Mouse (Mus musculus) embryo, embryonic 10.5 days (tissue): ENCODE measurements at regions not wholly inside any gene's neighbourhood (a gene's known extent, or its start where the extent isn't known, plus 50 kb on each side); places are given as distances from the start of the nearest gene placed in this dataset.

Experiments used
- DNase-seq: peaks from one replicate; pipeline ENCODE4 v3.0.0-alpha.2; 2015; ENCODE audit warnings: low spot score

DNA sequence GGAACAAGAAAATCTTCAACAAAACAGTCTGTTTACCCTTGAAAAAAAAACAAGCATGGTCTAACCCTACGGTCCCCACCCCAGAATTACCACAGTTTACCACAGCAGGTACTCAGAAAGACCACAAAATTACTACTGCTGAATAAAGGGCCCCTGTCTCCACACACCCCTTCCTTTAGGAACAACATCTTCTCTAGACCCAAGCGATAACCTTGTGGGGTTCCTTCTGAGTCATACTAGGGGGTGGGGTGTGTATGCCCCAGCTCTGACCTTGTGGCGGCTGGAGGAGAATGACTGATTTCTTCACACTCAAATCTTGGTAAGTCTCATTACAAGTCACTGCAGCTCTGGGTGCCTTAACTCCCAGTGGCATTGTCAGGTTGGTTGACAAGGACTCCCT lies 151.8 kb upstream of the Klf3 start:
- DNase-seq = no peak

DNA sequence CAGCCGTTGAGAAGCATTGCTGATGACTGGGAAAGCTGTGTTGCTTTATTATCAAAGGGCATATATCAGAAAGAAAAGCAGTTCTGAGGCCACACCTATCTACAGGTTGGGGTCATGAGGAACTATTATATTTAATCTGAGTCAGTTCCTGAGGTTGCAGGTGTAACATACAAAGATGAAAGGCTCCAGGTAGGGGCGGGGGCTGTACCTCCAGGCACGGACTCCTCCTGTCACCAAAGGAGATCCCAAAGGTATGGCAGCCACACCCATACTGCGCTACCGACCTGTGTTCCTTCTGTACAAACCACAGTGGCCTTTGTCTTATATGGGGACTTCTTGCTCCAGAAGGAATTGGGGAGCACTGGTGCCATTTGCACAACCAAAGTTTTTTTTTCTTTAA lies 149.4 kb upstream of the Klf3 start:
- no peak for DNase-seq

DNA sequence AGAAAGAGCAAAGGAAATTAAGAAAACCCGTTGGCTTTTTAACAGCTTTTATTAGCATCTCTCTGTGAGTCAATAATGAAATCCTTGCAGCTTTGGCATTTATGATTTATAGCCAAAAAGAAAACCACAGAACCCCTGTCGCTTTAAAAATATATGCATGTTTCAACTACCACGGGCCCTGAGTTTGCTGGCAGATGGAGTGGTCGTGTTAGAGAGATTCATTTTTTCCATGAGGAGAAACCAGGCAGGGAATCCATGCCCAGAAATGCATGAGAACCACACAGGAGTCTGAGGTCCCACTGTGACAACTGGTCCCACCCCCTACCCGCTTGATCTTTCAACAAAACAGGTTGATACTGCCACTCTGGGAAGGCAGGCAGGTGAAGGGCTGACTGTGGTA lies 147.9 kb upstream of the Klf3 start:
- no peak for DNase-seq

DNA sequence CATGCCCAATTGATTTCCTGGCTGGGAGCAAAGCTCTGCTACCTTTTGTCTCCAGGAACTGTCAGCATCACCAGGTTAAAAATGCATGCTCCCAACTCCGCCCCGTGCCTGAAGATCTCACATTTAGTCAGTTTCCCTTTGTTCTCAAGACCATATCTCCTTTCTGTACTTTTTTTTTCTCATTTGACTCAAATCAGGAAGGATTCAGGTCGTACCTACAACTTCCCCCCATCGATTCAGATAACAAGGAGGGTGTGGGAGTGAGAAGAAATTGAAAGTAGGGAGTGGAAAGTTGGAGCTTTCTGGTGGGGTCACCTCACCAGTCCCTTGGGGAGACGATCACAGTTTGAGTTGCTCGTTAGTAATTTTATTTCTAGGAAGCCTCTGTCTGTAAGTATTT lies 141.2 kb upstream of the Klf3 start:
- no peak for DNase-seq

DNA sequence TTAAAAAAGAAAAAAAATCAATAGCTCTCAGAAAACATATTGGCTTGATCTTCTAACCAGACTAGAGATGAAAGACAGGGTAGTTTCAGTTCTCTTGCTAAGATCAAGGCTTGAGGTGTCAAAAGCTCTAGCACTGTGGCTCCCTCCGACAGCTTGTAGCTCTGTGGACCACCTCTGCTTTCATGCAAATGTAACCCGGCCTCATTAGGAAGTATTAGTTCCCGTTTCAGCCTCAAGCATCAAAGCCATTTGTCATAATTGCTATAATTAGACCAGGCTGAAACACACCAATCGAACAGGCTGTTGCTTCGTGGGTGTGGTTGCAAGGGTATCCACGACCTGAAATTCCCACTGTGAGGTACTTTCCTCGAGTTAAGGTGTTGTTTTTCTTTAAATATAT lies 140.7 kb upstream of the Klf3 start:
- no peak for DNase-seq

DNA sequence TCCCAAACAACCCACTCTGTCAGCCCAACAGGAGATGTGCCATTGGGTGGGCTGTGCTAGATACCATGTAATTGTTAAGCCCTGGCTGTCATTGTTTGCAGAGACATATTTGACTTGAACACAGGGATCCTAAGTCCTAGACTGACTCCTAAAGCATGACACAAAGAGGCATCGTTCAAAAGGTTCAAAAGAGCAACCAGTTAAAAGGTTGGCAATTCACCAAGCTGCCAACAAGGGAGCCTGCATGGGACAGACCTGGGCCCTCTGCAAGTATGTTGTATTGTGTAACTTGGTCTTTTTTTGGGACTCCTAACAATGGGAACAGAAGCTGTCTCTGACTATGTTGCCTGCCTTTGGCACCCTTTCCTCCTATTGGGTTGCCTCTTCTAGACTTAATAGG lies 139.4 kb upstream of the Klf3 start:
- DNase-seq = no peak

DNA sequence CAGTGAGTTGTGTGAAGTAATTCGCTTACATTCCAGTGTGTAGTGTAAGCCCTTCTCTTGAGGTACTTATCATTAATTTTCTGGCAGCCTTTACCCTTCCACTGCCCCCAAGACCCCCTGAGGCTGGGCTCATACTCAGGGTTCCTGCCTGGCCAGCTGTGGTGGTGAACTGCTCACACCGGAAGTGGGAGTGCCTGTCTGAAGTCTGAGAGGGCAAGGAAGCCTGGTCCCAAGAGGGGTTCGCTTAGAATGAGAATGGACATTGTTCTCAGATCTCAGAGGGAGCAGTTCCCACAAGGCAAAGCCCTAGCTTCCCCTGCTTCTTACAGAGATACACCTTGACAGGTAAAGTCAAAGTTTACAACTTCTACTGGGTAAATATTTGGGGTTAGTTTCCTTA lies 138.1 kb upstream of the Klf3 start:
- no peak for DNase-seq

DNA sequence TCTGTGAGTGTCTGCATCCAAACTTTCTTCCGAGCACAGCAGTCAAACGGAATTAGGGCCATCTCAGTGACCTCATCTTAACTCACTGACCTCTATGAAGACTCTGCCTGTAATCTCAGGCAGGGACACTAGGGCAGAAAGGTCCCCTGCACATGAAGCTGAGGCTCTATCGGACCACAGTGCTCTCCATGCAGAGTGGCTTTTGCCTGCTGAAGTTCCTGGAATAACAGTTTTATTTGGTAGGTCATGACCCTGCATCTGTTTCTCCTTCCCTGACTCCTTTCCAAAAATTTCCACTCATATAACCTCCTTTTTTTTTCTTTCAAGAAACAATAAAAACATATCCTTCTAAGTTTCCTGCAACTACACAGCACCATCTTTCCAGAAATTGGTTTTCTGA lies 136.9 kb upstream of the Klf3 start:
- DNase-seq = no peak

DNA sequence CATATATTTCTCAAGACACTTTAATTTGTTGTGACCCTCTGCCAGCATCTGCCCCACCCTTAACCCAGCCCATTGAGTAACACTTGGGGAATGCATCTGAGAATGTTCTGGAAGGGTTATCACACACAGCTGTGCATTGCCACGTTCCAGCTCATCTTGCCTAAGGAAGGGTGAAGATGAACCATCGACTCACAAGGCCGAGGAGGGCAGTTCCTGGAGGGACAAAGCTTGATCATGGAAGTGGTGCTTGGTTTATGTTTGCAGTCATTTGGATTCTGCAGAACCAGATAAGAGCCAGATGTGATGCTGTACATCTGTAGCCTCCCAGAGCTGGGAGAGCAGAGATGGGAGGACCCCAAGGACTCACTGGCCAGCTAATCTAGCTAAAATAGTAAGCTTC lies 136.1 kb upstream of the Klf3 start:
- DNase-seq = no peak

DNA sequence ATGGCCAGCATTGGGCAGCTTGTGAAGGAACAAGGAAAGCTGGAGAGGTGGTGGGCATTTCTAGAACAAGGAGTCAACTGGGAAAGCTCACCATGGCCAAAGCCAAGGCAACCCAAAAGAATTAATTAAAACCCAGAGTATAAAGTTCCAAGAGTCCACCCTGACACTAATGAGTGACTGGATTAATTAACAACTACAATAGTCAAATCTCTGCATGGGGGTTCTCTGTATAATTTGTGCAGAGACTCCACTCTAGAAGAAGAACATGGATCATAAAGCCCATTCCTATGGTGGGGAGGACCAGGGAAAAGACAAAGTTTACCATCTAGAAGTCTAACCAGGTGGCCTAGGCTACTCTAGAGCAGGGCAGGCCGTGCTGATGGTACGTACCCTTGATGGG lies 129.3 kb upstream of the Klf3 start:
- DNase-seq = no peak

DNA sequence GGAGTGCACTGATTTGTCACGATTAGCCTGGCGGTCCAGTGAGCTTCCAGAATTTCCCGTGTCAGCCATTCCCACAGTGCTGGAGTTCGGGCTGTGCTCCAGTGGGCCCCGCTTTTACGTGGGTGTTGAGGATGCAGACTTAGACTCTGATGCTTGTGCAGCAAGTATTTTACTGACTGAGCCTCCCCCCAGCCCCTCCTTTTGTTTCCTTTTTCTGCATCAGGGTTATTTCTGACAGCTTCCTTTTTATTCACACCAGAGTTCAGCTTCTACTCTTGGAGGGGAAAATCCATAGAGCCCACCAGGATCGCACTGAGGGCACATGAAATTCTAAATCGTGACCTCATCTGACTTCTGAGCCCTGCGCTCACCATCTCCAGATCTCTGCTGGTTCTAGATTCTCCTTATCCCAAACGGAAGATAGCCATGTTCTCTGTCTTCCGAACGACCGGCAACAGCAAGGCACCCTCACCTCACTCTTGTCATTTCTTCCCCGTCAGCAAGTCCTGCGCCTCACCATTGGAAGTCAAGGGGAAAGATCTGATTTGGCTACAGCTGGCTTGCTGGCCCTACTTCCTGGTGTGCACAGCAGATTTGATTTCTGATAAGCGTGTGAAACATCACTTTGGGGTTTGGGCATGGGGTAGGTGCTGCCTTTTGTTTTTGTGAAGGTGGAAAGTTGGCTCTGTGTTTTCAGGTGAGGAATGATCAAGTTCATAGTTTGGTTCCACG lies 126.8 kb upstream of the Klf3 start:
- DNase-seq = no peak

DNA sequence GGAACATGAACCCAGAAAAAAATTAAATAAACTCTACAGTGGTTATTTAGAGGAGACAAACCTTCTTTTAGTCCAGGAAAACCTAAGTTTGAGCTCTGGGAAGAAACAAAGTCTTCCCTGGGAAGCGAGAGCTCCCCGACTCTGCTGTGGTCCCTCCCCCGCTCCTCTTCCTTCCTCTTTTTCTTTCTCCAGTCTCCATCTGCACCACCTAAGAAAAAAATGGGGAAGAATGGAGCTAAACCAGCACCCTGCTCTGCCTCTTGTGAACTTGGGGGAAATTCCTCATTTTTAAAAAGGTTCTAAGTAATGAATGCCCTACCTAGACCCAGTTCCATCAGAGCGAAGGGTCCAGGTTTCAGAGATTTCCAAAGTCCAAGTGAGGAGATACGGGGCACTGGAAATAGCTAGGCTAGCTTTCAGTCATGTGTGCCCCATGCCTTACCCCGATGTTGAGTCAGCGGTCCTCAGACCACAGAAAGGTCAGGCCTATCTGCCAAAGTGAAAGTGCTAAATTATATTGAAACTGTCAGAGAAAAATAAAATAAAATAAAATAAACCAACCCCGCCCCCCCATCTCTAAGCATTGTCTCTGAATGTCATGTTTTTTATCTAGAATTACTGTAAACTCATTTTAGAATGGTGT lies 126.1 kb upstream of the Klf3 start:
- no peak for DNase-seq

DNA sequence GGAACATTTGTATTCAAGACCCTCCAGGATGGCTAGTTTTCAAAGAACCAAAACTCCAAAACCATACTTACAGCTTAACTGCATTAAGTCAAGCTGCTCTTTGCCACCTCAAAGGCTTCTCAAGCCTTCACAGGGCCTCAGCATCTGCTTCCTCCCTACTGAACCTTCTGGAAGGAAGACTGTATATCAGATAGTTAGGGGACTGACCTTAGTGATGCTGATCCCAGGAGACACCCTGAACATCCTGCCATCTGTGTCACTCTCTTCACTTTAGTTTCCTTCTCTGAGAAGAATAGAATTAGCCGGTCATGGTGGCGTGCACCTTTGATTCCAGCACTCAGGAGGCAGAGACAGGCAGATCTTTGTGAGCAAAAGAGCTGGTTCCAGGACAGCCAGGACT lies 124.5 kb upstream of the Klf3 start:
- DNase-seq = no peak

DNA sequence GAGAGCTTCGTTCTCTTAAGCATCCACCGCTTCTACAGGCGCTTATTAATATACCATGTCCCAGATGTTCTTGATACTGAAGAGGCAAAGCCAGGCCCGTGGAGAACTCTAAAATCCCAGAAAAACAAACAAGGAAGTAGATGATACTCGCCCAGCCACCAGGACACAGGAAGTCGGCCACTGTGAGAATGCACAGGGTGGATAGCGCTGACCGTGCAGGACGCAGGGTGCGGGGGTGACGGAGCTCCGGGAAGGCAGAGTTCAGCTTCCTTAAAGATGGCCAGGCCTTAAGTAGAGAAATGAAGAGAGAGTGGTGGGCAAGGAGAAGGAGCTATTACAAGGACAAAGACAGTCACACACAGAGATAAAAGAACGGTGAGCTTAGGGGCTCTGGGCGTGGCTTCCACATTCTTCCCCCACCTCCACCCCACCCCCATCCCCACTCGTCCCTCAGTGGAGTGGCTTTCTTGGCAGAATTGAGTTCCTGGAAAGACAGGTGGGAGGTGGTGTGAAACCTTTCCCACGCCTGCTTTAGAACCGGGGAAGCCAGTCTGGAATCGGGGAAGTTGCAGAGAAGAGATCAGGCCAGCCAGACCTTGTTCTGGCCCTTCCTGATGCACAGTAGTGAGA lies 123.1 kb upstream of the Klf3 start:
- DNase-seq = no peak

DNA sequence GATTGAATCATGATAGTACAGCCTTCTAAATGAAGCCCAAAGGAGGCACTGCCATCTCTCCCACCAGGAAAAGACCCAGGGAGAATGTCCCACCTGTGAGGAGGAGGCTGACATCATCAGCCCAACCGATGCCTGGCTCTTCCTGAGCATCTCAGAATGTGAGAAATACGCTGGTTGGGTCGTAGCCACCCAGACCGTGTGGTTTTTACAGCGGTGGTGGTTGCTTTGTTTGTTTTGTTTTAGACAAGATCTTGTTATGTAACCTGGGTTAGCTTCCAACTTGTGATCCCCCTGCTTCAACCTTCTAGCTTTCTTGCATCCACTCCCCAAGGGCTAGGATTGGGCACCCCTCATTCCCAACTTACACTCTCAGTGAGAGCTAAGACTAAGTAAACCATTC lies 122.0 kb upstream of the Klf3 start:
- DNase-seq = no peak

DNA sequence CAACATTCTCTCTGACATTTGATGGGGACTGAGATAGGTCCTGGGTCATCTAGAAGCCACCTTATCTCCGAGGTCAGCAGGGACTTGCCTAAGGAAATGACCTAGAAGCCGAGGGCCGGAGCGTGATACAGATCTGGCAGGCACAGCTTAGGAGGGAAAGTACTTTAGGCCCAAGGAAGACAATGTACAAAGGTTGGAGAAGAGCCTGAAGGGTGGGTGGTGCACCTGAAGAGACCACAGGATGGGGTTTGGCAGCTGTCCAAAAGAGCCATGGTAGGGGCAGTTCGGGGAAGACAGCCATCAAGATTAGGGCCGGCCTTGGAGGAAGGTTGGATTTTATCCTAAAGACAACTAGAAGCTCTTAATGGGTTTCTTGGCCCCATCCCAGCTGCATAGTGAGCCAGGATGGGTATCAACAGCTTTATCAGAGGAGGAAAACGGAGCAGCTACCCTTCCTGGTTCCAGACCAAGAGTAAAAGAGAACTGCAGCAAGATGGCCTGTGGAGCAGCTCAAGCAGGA lies 120.8 kb upstream of the Klf3 start:
- DNase-seq = no peak

DNA sequence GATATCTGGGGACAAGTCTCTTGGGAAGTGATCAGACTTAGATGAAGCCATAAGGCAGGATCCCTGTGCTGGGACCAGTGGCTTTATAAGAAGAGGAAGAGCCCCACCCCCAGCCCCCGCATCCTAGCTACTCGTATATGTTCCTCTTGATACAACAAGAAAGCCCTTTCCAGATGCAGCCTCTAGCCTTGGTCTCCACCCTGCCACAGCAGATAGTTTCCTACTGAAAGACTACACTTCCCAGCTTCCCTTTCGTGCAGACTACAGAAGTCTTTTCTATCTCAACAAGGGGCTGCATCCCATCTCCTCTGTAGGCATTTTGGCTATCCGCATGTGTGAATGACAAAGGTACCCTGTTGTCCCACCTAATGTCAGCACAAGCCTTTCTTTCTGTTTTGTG lies 119.8 kb upstream of the Klf3 start:
- no peak for DNase-seq

DNA sequence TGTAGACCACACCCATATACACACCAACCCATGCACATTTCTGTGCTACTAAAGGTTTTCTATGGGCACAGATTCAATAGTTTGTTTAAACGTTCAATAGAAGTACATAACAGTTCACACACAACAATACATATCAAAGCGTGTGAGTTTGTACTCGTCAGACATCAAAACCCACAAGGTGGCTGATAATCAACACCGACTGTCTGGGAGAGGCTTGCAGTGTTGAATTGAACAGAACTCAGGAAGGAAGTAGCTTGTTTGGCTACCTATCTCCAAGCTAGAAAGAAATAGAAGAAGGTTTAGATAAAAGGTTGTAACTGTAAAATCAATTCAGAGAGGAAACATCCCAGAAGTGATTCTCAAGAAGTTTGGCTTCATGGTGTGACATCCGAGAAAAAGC lies 118.9 kb upstream of the Klf3 start:
- DNase-seq = no peak

DNA sequence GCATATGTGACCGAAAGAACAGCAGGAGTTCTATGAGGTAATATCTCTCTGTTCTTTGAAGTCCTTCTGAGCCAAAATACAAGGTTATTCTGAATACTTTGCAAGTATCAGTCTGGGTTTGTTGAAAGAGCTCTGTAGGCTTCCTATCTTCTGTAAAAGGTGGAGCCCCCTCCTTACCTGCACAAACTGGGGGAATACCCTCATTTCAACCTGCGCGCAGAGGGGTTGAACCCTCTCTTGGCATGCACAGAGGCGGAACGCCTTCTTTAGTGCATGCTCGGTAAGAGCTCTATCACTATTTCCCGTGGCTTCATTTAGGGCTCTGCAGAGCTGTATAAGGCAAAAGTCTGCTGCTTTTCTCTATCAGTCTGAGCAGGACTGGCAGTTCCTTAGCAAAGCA lies 113.0 kb upstream of the Klf3 start:
- no peak for DNase-seq

DNA sequence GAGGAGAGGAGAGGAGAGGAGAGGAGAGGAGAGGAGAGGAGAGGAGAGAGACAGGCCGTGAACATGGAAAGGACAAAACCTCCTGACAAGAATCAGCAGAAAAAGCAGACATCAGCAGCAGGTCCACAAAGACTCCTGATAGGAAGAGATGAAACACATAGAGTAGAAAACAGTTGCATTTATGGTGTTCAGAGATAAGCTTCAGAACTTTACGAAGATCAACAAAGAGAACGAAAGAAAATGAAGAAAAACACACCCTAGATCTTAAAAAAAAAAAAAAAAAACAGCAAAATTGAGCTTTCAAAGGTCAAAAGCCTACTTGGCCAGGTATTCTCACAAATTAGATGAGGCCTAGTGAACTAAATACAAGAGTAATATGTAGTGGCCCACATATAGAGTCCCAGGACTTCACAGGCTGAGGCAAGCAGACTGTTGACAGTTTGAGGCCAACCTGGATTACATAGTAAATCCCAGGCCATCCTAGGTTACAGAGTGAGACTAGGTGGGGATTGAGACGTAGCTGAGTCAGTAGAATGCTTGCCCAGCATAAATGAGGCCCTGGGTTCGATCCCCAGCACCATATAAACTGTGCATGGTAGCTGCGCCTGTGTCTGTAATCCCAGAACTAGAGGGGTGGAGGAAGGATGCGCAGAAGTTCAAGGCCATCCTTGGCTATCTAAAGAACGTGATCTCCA lies 111.6 kb upstream of the Klf3 start:
- DNase-seq = no peak

DNA sequence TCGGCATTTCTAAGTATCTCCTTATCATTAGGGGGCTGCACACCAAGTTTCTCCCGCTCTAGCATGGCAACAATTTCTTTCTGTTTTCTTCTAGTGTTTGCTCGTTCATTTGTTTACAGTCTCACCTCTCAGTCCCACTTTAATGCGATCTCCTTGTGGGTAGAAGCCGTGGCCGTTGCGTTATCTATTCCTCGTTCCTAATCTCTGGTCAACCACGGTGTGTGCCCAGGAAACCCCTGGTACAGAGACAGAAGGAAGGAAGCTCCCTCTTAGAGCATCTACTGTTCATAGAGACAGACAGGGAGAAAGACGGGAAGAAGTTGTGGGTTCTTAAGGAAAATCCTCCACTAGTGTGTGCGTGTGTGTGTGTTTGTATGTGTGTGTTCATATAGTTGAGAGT lies 110.9 kb upstream of the Klf3 start:
- no peak for DNase-seq

DNA sequence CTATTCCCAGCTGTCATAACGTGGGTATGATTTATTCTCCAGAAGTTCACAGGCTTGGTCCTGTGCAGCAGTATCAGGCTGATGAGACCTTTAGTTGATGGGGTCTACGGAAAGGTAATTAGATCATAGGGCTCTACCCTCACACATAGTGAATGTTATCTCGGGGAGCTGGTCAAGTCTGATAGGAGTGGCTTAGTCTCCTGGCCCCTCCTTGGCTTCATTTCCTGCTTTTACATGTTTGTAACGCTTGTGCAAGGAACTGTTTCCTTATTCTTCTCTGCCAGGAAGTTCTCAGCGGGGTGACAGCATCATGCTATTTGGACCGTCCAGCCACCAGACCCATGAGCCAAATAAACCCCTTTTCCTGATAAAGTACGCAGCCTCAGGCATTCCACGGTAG lies 109.6 kb upstream of the Klf3 start:
- DNase-seq = no peak

DNA sequence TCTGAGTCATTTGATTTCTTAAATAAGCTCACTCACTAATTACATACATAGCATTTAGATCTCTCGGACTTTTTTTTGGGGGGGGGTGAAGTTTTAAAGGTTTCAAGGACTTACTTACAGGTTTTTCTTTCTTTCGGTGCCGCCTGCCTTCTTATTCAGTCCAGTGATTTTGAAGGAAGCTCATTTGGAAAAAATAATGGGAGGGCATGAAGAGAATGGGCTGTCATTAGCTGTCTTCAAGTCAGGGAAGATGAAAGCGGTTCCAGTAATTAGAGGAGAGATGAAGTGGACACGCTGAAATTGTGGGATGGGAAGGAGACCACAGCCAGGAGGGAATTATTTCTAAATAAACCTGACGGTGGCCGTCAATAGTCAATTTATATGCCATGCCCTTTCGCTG lies 108.6 kb upstream of the Klf3 start:
- DNase-seq = no peak
